Mouse (Mus musculus) erythroblast, embryonic 14.5 days (primary cell): ENCODE measurements around the gene Dqx1.

Experiments used
- GATA1 ChIP-seq: IDR thresholded peaks from 2 replicates; pipeline ENCODE4 v1.6.1; 2012; ENCODE audit warnings: low read length, inconsistent platforms, mixed read lengths
- TAL1 ChIP-seq: IDR thresholded peaks from 3 replicates; pipeline ENCODE4 v1.6.1; 2012; ENCODE audit warnings: low read length, inconsistent platforms, mixed read lengths

- no peak for TF ChIP-seq TAL1
- TF ChIP-seq GATA1 = no peak
Measured at GRCm38 (mm10) chr6:83023786-83024185, 33.9 kb upstream of the Dqx1 start.
